Mouse (Mus musculus) ES-Bruce4 (cell line): Measurements from ENCODE around the gene Tubg2.

ENCODE experiments used
- EP300 ChIP-seq: IDR thresholded peaks from 2 replicates; pipeline ENCODE4 v1.6.1; 2011; ENCODE audit warnings: low read depth, low read length; ENCODE audit not compliant: insufficient read depth
- POLR2A ChIP-seq: IDR thresholded peaks from one replicate; pipeline ENCODE4 v1.8.1; 2011; ENCODE audit warnings: low read length; ENCODE audit not compliant: insufficient read depth

GRCm38 (mm10) chr11:101185441-101185840, 29.7 kb downstream of the Tubg2 start:
- no peak for TF ChIP-seq POLR2A
- TF ChIP-seq EP300: no peak
